Mouse (Mus musculus): ENCODE results near the gene Tmem121. TPM values are rescaled to one million over a fixed set of nuclear protein-coding genes. Genes with fewer than 3 reads are reported as not detected.

The Tmem121 gene
- polyA plus RNA-seq, 1 experiment from 2014 or later, result 44.9 TPM

DNA sequence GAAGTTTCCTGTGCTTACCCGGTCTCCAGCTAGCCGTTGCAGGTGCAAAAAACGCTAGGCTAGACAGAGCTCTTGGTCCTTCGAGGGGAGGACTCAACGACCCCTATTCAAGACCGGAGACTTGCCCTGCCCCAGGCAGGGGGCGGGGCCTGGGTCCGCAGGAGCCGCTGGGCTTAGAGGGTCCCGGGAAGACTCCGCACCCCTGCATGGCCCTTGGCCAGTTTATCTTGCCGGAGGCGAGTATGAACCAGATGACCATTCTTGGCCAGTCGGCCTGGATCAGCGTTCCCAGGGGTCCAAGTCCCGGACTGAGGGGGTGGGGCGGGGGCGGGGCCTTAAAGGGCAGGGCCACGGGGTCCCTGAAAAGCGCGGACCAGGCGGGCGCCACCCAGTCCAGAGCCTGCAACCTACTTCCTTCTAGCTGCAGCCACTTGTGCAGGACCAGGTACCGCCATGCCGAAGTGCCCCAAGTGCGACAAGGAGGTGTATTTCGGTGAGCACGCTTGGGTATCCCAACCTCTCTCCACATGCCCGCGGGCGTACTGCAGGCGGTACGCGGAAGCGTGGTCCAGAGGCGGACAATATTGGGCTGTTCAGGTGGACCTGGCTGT is 34.0 kb upstream of the Tmem121 start:
- no peak for ATAC-seq (replicated peaks)
- Histone ChIP-seq H3K4me1 (peaks cover 25% of the 10 kb centered on the region), H3K27me3 (replicated peaks) (peaks cover 26% of the 10 kb centered on the region; the same call in 1 of the 2 replicates), H3K4me2 (peak overlapping the region; percentile 55), H3K4me3 (peak overlapping the region; percentile 30), H3K36me3 (replicated peaks) (no peaks in the 10 kb centered on the region), H3K27ac (no peak overlapping the region), H3K9me3 (no peaks in the 10 kb centered on the region), H3K9ac (peak overlapping the region; percentile 5; the same call in 1 of the 2 replicates)
- 1% methylated on average over 36 of the region's 36 CpGs for WGBS

DNA sequence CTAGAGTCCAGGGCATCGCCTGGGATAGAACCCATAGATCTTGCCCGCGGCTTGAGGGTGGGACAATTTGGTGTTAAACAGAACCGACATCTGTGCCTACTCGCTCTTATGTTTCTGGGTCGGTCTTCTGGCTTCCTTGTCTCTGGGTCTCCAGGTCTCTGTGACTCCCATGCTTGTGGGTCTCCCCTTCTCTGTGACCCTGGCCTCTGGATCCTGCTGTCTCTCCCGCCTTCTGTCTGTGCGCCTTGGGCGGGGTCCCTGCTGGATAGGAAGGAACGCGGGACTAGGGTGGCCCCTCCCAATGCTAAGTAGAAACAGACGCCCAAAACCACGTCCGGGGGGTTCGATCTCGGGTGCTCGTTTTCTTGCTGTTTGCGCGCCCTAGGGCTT is 33.5 kb upstream of the Tmem121 start:
- H3K4me2 ChIP-seq, result peak overlapping the region; percentile 55
- WGBS, result 29% methylated on average over 19 of the region's 19 CpGs
- peaks cover 29% of the 10 kb centered on the region for H3K4me1 ChIP-seq
- no peak for ATAC-seq (replicated peaks)
- no peak overlapping the region for H3K27ac ChIP-seq
- H3K9ac ChIP-seq, result no peak overlapping the region
- peak overlapping the region; percentile 30 for H3K4me3 ChIP-seq
- H3K9me3 ChIP-seq, result no peaks in the 10 kb centered on the region
- peaks cover 26% of the 10 kb centered on the region; the same call in 1 of the 2 replicates for H3K27me3 ChIP-seq (replicated peaks)
- H3K36me3 ChIP-seq (replicated peaks), result no peaks in the 10 kb centered on the region

DNA sequence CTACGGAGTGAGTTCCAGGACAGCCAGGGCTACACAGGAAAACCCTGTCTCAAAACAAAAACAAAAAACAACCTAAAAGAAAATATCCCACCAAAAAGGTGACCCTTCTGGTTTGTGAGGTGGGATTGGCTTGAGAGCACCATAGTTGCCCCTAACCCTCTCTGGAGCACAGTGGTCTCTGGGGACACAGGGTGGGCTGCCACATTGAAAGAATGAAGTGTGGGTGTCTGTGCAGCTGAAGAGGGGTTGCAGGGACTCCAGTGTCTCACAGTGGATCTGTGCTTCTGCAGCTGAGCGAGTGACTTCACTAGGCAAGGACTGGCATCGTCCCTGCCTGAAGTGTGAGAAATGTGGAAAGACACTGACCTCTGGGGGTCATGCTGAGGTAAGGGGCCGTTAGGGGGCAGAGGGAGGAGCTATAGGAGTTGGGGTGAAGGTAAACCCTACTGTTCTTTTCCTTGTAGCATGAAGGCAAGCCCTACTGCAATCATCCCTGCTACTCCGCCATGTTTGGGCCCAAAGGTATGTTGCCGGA is 32.7 kb upstream of the Tmem121 start:
- Histone ChIP-seq H3K27ac (no peak overlapping the region), H3K4me1 (peaks cover 26% of the 10 kb centered on the region), H3K9ac (no peak overlapping the region), H3K4me3 (no peak overlapping the region), H3K9me3 (no peaks in the 10 kb centered on the region), H3K4me2 (no peak overlapping the region), H3K27me3 (replicated peaks) (peaks cover 26% of the 10 kb centered on the region; the same call in 1 of the 2 replicates), H3K36me3 (replicated peaks) (no peaks in the 10 kb centered on the region)
- WGBS, result 82% methylated on average over 6 of the region's 6 CpGs
- no peak for ATAC-seq (replicated peaks)

DNA sequence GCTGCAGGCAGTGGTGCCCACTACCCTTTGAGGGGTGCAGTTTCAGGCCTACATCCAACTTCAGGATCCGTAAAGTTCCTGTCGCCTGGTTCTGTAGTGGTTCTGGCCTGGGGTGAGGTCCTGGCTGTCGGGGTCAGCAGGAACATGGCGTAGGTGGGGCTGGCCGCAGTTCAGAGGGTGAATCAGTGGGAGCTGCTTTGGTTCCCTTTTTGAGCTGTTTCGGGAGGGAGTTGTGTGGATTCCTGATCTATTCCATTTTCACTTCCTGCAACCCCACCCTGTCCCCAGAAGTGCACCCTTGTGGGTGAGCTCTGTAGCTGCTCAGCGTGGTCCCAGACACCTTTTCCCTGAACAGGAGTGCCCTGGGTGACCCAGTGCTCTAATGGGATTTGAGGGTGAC is 31.8 kb upstream of the Tmem121 start:
- no peaks in the 10 kb centered on the region for H3K9me3 ChIP-seq
- WGBS, result 95% methylated on average over 7 of the region's 7 CpGs
- ATAC-seq (replicated peaks), result no peak
- H3K27ac ChIP-seq, result no peak overlapping the region
- H3K27me3 ChIP-seq (replicated peaks), result peaks cover 26% of the 10 kb centered on the region; the same call in 1 of the 2 replicates
- no peak overlapping the region for H3K4me2 ChIP-seq
- no peak overlapping the region for H3K4me3 ChIP-seq
- no peak overlapping the region for H3K9ac ChIP-seq
- H3K4me1 ChIP-seq, result peaks cover 26% of the 10 kb centered on the region
- no peaks in the 10 kb centered on the region for H3K36me3 ChIP-seq (replicated peaks)

DNA sequence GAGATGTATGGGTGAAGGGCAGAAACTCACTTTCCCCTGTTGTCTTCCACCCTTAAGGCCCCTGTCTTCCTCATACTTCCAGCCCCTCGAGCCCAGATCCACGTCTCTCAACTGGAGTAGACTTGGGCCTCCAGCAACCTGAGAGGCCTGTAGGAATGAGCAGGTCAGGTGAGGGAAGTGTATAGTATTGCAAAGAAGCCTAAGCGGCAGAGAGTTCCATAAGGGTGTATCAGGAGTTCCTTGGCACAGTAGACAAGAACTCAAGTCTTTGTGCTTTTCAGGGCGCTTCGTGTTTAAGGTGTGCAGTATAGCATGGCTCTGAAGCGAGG is 31.0 kb upstream of the Tmem121 start:
- peak overlapping the region; percentile 86 for H3K4me2 ChIP-seq
- peak overlapping the region; percentile 61 for H3K4me3 ChIP-seq
- H3K36me3 ChIP-seq (replicated peaks), result no peaks in the 10 kb centered on the region
- peak overlapping the region; percentile 36; the same call in 1 of the 2 replicates for H3K9ac ChIP-seq
- peak overlapping the region; percentile 74; the same call in 1 of the 2 replicates for H3K27ac ChIP-seq
- peaks cover 26% of the 10 kb centered on the region for H3K4me1 ChIP-seq
- no peaks in the 10 kb centered on the region for H3K9me3 ChIP-seq
- ATAC-seq (replicated peaks), result no peak
- peaks cover 26% of the 10 kb centered on the region; the same call in 1 of the 2 replicates for H3K27me3 ChIP-seq (replicated peaks)
- 81% methylated on average over 6 of the region's 6 CpGs for WGBS

DNA sequence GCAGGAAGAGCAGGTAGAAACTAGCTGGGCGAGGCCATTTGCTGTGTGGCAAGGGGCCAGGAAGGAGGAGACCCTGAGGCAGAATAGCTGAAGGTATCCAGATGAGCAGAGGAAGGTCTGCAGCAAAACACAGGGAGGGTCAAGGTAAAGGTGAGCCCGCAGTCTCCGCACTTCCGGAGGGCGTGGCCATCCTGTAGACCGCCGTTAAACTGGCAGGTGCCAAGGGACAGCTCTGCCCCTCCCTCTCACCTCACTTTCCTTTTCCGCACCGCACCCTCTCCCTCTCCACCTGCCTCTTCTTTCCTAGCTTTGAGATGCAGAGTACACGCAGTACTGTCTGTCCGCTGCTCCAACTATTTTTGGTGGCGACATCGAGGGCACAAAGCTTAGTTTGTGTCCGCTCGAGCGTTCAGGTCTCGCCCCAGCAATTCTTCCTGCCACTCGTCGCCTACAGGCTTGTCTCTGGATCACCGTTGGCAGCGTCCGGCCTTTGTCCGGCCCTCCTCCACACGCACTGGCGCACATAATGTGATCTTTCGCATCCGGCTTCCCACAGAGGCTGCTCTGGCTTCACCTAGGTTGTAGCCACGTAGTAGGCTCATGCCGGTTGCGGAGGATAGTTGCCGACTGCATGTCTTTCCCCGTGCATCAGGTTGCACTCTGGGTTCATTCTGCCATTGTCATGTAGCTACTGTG is 30.5 kb upstream of the Tmem121 start:
- Histone ChIP-seq H3K9ac (peak overlapping the region; percentile 36), H3K4me1 (peaks cover 26% of the 10 kb centered on the region), H3K27ac (peak overlapping the region; percentile 74), H3K9me3 (no peaks in the 10 kb centered on the region), H3K4me2 (peak overlapping the region; percentile 86), H3K4me3 (peak overlapping the region; percentile 61), H3K27me3 (replicated peaks) (peaks cover 26% of the 10 kb centered on the region; the same call in 1 of the 2 replicates), H3K36me3 (replicated peaks) (no peaks in the 10 kb centered on the region)
- 3% methylated on average over 32 of the region's 32 CpGs for WGBS
- ATAC-seq (replicated peaks), result peak; percentile 15

DNA sequence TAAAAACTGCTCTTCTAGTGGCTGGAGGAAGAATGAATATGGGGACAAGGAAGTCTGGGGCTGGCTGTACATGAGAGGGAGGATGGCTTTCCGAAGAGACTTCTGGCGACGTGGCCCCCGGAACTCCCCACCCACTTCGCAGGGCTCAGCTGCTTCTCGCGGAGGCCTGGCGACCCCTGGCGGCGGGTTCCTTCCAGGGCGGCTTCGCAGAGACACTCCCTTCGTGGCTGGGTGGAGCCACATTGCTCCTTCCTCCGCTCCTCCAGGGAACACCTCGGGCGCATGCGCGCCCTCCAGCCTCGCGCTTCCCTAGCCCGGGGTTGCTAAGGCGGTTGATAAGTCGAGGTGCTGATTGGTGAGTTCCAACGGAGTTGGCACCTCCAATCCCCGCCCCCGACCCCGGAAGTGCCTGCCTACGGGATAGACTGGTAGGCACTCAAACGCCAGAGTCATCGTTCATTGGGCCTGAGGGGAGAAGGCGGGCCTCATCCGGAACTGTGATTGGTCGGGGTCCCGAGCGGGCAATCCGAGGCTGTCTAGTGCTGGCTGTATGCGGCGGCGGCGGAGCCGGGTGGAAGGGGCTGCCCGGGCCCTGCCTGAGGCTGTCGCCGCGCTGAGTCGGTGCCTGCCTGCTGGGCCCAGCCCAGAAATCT is 29.7 kb upstream of the Tmem121 start, which contains the start of gene Tedc1:
Gene Tedc1, plus strand, starts transcription at position 535 of the 653 bp plus-strand sequence.
- peaks cover 26% of the 10 kb centered on the region for H3K4me1 ChIP-seq
- peaks cover 19% of the 10 kb centered on the region; the same call in 1 of the 2 replicates for H3K27me3 ChIP-seq (replicated peaks)
- H3K4me3 ChIP-seq, result peak within 1 kb of the TSS; percentile 61
- no peaks in the 10 kb centered on the region for H3K36me3 ChIP-seq (replicated peaks)
- H3K9me3 ChIP-seq, result no peaks in the 10 kb centered on the region
- H3K4me2 ChIP-seq, result peak within 1 kb of the TSS; percentile 86
- WGBS, result under 1% methylated on average over 45 of the region's 46 CpGs
- H3K9ac ChIP-seq, result peak within 1 kb of the TSS; percentile 36
- H3K27ac ChIP-seq, result peak within 1 kb of the TSS; percentile 74
- ATAC-seq (replicated peaks), result peak; percentile 96

DNA sequence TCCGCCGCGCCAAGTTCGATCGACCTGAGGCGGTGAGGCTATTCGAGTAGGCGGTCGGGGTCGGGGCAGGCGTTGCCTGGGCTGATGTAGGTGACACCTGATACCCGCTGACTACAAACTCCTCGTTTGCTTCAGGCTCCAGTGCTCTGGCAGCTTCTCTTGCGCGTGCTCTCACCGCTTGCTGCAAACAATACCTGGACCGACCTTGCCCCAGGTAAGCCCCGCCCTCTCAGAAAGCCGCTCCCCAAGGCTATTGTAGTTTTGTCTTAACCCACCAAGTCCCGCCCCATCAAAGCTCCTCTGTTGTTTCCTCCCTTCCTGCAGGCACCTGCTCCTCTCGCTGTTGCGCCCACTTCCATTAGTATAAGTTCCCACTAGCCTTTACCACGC is 29.2 kb upstream of the Tmem121 start:
- H3K4me1 ChIP-seq, result peaks cover 25% of the 10 kb centered on the region
- 0% methylated on average over 23 of the region's 23 CpGs for WGBS
- no peak overlapping the region for H3K27ac ChIP-seq
- no peaks in the 10 kb centered on the region for H3K9me3 ChIP-seq
- H3K27me3 ChIP-seq (replicated peaks), result 0 out of 2 replicates have a peak, but pooled peaks cover 13% of the 10 kb centered on the region
- peak overlapping the region; percentile 33; the same call in 1 of the 2 replicates for H3K9ac ChIP-seq
- H3K4me3 ChIP-seq, result peak overlapping the region; percentile 61
- no peak for ATAC-seq (replicated peaks)
- H3K36me3 ChIP-seq (replicated peaks), result no peaks in the 10 kb centered on the region
- peak overlapping the region; percentile 86 for H3K4me2 ChIP-seq

DNA sequence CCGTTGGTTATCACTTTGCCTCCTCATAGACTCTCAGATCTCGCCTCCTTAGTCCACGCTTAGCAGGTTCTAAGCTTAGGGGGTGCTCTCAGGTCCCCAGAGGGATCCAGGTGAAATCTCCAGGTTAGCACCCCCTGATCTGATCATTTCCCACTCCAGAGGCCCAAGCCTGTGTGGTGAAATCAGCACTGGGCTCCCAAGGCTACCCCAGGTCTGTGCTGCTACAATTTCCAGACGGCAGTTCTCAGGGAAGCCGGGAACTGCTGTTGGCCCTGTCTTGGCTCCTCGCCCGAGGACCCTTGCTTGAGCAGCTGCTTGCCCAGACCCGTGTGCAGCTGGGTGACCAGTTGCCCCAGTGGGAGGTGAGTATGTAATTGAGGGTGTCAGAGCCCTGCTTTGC is 28.7 kb upstream of the Tmem121 start:
- Histone ChIP-seq H3K4me2 (peak overlapping the region; percentile 86), H3K4me3 (peak overlapping the region; percentile 61), H3K9me3 (no peaks in the 10 kb centered on the region), H3K36me3 (replicated peaks) (no peaks in the 10 kb centered on the region), H3K27ac (no peak overlapping the region), H3K9ac (peak overlapping the region; percentile 33; the same call in 1 of the 2 replicates), H3K27me3 (replicated peaks) (0 out of 2 replicates have a peak, but pooled peaks cover 11% of the 10 kb centered on the region), H3K4me1 (peaks cover 20% of the 10 kb centered on the region)
- WGBS, result 25% methylated on average over 8 of the region's 8 CpGs
- no peak for ATAC-seq (replicated peaks)

DNA sequence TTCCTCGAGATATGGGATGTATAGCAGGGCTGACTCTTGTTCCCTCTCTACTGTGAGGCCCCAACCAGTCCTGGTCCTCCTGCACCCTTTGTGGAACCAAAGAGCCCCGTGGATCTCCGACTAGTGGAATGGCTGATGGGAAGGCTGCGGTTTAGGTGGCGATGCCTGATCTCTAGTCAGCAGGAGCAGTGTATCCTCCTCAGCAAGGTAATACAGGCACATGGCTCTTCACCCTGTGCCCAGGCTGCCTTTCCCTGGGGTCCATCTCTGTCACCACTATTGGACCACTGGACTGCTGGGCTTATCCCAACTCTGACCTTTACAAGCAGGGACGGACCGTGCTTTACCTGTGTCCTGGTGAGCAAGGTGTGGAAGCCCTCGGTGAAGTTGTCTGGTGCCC is 28.2 kb upstream of the Tmem121 start:
- Histone ChIP-seq H3K9ac (no peak overlapping the region), H3K4me1 (peaks cover 19% of the 10 kb centered on the region), H3K27me3 (replicated peaks) (0 out of 2 replicates have a peak, but pooled peaks cover 6% of the 10 kb centered on the region), H3K4me3 (no peak overlapping the region), H3K9me3 (no peaks in the 10 kb centered on the region), H3K4me2 (peak overlapping the region; percentile 86; the same call in 1 of the 2 replicates), H3K36me3 (replicated peaks) (no peaks in the 10 kb centered on the region), H3K27ac (no peak overlapping the region)
- WGBS, result 90% methylated on average over 8 of the region's 8 CpGs
- ATAC-seq (replicated peaks), result no peak

DNA sequence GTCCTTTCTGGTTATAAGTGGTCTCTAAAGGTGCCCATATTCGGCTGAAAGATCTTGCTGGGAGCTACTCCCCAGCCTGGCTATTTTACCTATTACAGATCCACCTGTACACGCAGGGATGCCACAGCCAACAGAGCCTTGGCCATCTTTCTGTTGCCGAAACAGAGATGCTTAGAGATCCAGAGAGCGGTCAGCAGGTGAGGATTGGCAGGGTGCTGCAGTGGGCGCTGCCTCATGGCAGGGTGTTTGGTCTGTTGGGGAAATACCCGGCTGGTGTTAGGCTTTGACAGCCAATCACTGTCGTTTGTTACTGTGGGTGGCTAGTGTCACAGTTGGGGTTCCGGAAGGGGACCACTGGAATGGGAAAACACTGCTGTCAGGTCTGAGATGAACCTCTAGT is 27.8 kb upstream of the Tmem121 start:
- WGBS, result 95% methylated on average over 8 of the region's 8 CpGs
- H3K27ac ChIP-seq, result no peak overlapping the region
- H3K4me2 ChIP-seq, result no peak overlapping the region

DNA sequence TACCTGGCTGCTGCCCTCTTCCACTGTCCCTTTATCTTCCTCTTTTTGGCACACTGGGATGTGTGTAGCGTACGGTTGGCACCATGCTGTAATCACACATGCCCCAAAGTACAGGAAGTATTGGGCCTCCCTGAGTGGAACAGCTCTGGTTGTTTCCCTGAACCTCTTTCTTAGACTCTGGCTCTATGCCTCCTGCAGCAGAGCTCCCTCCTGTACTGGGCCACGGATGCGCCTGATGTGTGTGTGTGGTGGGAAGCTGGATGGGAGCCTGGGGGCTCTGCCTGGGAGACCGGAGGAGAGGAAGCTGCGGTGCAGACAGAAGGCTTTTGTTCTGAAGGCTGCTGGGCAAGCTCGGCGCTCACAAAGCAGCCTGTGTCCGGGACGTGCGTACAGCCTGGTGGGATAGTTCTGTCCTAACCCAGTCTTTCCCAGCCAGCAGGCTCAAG is 22.1 kb upstream of the Tmem121 start:
- Histone ChIP-seq H3K9ac (no peak overlapping the region), H3K4me2 (no peak overlapping the region), H3K4me1 (no peaks in the 10 kb centered on the region), H3K36me3 (replicated peaks) (no peaks in the 10 kb centered on the region), H3K27ac (peak overlapping the region; percentile 75), H3K4me3 (no peak overlapping the region), H3K27me3 (replicated peaks) (no peaks in the 10 kb centered on the region), H3K9me3 (no peaks in the 10 kb centered on the region)
- 68% methylated on average over 11 of the region's 11 CpGs for WGBS
- ATAC-seq (replicated peaks), result peak; percentile 78

More for the DNA sequence above, 27.8 kb upstream of the Tmem121 start:
- Histone ChIP-seq H3K27me3 (replicated peaks) (0 out of 2 replicates have a peak, but pooled peaks cover 4% of the 10 kb centered on the region), H3K4me3 (no peak overlapping the region), H3K4me1 (peaks cover 19% of the 10 kb centered on the region), H3K36me3 (replicated peaks) (no peaks in the 10 kb centered on the region), H3K9ac (no peak overlapping the region), H3K9me3 (no peaks in the 10 kb centered on the region)
- no peak for ATAC-seq (replicated peaks)
